Mouse (Mus musculus): ENCODE results near the gene Fbxl3. TPM values are rescaled to one million over a fixed set of nuclear protein-coding genes. Genes with fewer than 3 reads are reported as not detected.

Gene Fbxl3
- polyA plus RNA-seq, 1 experiment from 2014 or later: 35.0 TPM

DNA sequence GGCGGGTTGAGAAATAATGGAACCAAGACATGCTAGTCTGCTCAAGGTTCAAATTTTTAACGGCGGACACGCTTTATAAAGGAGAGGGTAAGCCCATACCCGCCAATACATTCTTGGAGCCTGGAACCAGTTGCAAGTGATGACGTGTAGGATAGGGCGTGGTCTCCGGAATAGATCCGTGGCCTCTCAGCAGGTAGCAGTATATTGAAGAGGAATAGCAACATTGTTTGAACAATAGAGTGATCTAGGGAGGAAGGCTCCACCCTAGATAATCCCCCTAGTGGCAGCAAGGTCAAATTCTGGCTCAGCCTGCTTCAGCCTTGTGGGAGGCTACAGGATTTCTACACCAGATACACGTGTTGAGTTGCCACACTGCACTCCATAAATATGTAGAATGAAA, 39.9 kb downstream of the Fbxl3 start:
- H3K27ac ChIP-seq (replicated peaks; ENCODE audit: low read depth, low read length): no peak overlapping the region
- H3K4me3 ChIP-seq (ENCODE audit: low read depth, low read length): no peak overlapping the region
- DNase-seq (ENCODE audit: low spot score) (no peak), ATAC-seq (ENCODE audit: low read depth) (no peak)
- no peaks in the 10 kb centered on the region for H3K9me3 ChIP-seq (ENCODE audit: control insufficient read depth, low read length)
- H3K9ac ChIP-seq (ENCODE audit: low read depth, low read length): no peak overlapping the region
- WGBS: 87% methylated on average over 10 of the region's 10 CpGs
- H3K36me3 ChIP-seq (ENCODE audit: control insufficient read depth, insufficient read depth, low read length): no peaks in the 10 kb centered on the region
- H3K4me1 ChIP-seq (ENCODE audit: control insufficient read depth, insufficient read depth, low read length): no peaks in the 10 kb centered on the region
- no peak overlapping the region for H3K4me2 ChIP-seq (ENCODE audit: low read depth, low read length)
- H3K27me3 ChIP-seq (replicated peaks; ENCODE audit: control insufficient read depth, insufficient read depth, low read length): no peaks in the 10 kb centered on the region

DNA sequence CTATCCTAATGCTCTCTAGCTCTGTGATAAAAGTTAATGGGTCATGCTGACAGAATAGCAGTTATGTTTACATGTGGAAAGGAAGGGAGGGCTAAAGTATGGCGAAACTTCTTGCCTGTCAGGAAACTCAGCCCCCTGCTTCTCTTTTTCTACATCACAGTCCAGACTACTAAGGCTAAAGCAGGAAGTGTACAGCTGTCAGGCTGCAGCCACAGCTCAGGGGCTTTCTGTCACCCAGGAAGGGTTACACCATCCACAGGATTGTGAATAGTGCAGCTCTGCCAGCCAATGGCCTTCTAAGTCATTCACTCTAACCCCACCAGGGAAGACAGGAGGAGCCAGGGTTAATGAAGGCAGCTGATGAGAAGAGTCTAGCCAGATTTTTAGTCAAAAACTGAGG, 40.4 kb downstream of the Fbxl3 start:
- no peaks in the 10 kb centered on the region for H3K4me1 ChIP-seq (ENCODE audit: control insufficient read depth, insufficient read depth, low read length)
- H3K27ac ChIP-seq (replicated peaks; ENCODE audit: low read depth, low read length): no peak overlapping the region
- no peak overlapping the region for H3K9ac ChIP-seq (ENCODE audit: low read depth, low read length)
- H3K9me3 ChIP-seq (ENCODE audit: control insufficient read depth, low read length): no peaks in the 10 kb centered on the region
- no peak for ATAC-seq (ENCODE audit: low read depth)
- H3K4me2 ChIP-seq (ENCODE audit: low read depth, low read length): no peak overlapping the region
- no peaks in the 10 kb centered on the region for H3K36me3 ChIP-seq (ENCODE audit: control insufficient read depth, insufficient read depth, low read length)
- 63% methylated on average over 1 of the region's 1 CpGs for WGBS
- no peaks in the 10 kb centered on the region for H3K27me3 ChIP-seq (replicated peaks; ENCODE audit: control insufficient read depth, insufficient read depth, low read length)
- no peak for DNase-seq (ENCODE audit: low spot score)
- H3K4me3 ChIP-seq (ENCODE audit: low read depth, low read length): no peak overlapping the region

DNA sequence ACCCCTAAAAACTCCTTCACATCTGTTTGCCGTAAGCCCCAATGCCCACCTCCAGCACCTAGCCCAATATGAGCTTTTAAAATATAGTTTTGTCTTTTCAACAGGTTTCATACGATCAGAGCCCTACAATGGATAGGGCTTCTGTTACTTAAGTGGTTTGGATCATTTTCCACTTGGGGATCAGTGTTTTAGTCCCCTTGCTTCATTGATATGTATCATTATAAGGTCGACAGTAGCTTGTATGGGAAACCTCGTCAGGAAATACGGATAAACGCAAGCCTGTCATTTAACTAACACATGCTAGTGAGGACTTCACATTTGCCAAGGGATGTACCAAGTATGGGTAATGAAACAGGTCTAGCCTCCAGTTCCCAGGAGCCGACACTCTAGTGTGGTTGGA, 42.8 kb downstream of the Fbxl3 start:
- ATAC-seq (ENCODE audit: low read depth): no peak
- Histone ChIP-seq H3K4me2 (ENCODE audit: low read depth, low read length) (no peak overlapping the region), H3K9me3 (ENCODE audit: control insufficient read depth, low read length) (no peaks in the 10 kb centered on the region), H3K4me1 (ENCODE audit: control insufficient read depth, insufficient read depth, low read length) (no peaks in the 10 kb centered on the region), H3K36me3 (ENCODE audit: control insufficient read depth, insufficient read depth, low read length) (no peaks in the 10 kb centered on the region), H3K9ac (ENCODE audit: low read depth, low read length) (no peak overlapping the region), H3K27me3 (replicated peaks; ENCODE audit: control insufficient read depth, insufficient read depth, low read length) (no peaks in the 10 kb centered on the region), H3K27ac (replicated peaks; ENCODE audit: low read depth, low read length) (no peak overlapping the region), H3K4me3 (ENCODE audit: low read depth, low read length) (no peak overlapping the region)
- no peak for DNase-seq (ENCODE audit: low spot score)
- 84% methylated on average over 7 of the region's 7 CpGs for WGBS

DNA sequence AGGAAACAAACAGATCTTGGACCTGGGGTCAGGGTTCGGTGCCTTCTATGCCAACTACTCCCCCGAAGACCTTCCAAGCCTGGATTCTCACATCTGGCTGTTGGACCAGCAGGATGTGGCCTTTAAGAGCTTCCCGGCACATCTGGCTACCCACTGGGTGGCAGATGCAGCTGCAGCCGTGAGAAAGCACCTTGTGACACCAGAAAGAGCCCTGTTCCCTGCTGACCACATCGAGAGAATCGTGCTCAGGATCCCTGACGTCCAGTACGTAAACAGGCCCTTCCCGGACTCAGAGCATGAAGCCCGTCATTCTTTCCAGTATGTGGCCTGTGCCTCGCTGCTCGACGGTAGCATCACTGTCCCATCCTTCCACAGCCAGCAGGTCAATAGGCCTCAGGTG, 44.6 kb downstream of the Fbxl3 start:
- no peaks in the 10 kb centered on the region for H3K27me3 ChIP-seq (replicated peaks; ENCODE audit: control insufficient read depth, insufficient read depth, low read length)
- no peak for DNase-seq (ENCODE audit: low spot score)
- H3K9ac ChIP-seq (ENCODE audit: low read depth, low read length): no peak overlapping the region
- no peaks in the 10 kb centered on the region for H3K4me1 ChIP-seq (ENCODE audit: control insufficient read depth, insufficient read depth, low read length)
- no peak overlapping the region for H3K27ac ChIP-seq (replicated peaks; ENCODE audit: low read depth, low read length)
- 78% methylated on average over 13 of the region's 13 CpGs for WGBS
- ATAC-seq (ENCODE audit: low read depth): no peak
- H3K4me2 ChIP-seq (ENCODE audit: low read depth, low read length): no peak overlapping the region
- no peaks in the 10 kb centered on the region for H3K36me3 ChIP-seq (ENCODE audit: control insufficient read depth, insufficient read depth, low read length)
- no peak overlapping the region for H3K4me3 ChIP-seq (ENCODE audit: low read depth, low read length)
- no peaks in the 10 kb centered on the region for H3K9me3 ChIP-seq (ENCODE audit: control insufficient read depth, low read length)

DNA sequence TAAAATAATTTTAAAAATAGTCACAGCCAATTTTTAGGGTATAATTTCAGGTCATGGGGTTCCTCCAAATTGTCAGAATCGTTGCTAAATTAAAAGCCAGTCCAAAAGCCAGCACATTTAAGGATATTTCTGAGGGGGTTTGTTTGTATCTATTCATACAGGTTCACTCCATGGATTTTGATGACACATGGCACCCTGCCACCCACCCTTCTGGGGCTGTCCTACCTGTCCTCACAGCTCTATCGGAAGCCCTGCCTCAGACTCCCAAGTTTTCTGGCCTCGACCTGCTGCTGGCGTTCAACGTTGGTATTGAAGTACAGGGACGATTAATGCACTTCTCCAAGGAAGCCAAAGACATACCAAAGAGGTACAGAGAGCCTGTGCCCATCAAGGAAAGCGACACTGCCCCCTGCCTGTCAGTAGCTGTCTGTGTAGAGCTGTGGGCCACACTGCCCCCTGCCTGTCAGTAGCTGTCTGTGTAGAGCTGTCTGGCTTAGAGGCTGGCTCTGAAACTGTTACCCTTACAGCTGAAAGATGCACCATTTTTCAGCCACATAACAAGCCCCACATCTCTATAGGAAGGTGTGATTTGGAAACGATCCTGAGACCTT, 48.1 kb downstream of the Fbxl3 start:
- Histone ChIP-seq H3K36me3 (ENCODE audit: control insufficient read depth, insufficient read depth, low read length) (no peaks in the 10 kb centered on the region), H3K27me3 (replicated peaks; ENCODE audit: control insufficient read depth, insufficient read depth, low read length) (no peaks in the 10 kb centered on the region), H3K4me3 (ENCODE audit: low read depth, low read length) (no peak overlapping the region), H3K9ac (ENCODE audit: low read depth, low read length) (no peak overlapping the region), H3K4me2 (ENCODE audit: low read depth, low read length) (no peak overlapping the region), H3K27ac (replicated peaks; ENCODE audit: low read depth, low read length) (no peak overlapping the region), H3K4me1 (ENCODE audit: control insufficient read depth, insufficient read depth, low read length) (no peaks in the 10 kb centered on the region), H3K9me3 (ENCODE audit: control insufficient read depth, low read length) (no peaks in the 10 kb centered on the region)
- DNase-seq (ENCODE audit: low spot score): peak; percentile 70
- 34% methylated on average over 8 of the region's 8 CpGs for WGBS
- peak; percentile 86 for ATAC-seq (ENCODE audit: low read depth)

DNA sequence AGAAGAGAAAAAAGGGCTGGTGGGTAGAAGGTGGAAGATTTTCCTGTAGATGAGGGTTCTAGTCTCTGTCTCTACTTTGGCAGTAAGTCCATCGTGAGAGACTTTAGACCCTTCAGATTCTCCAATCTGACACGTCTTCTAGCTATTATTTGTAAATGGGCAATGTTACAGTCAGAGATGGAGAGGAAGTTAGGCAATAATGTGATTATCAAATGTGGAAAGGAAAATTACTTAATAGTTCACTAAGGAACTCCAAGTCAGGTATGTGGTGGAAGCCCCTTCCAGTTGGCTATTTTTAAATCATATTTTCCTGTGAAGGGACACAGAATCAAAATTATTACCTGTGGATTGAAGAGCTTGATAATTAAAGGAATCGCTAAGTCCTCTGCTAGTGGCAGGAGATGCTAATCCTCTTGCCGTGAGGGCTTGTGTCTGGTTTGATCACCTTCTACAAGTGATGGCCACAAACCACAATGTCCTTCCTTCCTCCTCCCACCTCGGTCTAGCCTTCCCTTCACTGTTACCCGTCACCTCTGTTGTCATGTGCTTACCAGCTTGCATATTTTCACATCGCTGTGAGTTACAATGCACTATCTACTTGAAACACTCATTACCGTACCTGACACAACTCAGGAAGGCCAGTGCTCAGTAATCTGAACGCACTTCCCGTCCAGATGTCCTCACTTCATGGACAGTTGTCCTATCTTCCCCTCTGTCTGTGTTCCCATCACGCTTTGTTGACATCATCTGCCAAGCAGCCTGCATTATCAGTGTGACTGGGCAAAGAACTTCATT, 50.9 kb downstream of the Fbxl3 start:
- Histone ChIP-seq H3K9me3 (ENCODE audit: control insufficient read depth, low read length) (no peaks in the 10 kb centered on the region), H3K9ac (ENCODE audit: low read depth, low read length) (no peak overlapping the region), H3K4me3 (ENCODE audit: low read depth, low read length) (no peak overlapping the region), H3K36me3 (ENCODE audit: control insufficient read depth, insufficient read depth, low read length) (no peaks in the 10 kb centered on the region), H3K27me3 (replicated peaks; ENCODE audit: control insufficient read depth, insufficient read depth, low read length) (no peaks in the 10 kb centered on the region), H3K27ac (replicated peaks; ENCODE audit: low read depth, low read length) (no peak overlapping the region), H3K4me1 (ENCODE audit: control insufficient read depth, insufficient read depth, low read length) (no peaks in the 10 kb centered on the region), H3K4me2 (ENCODE audit: low read depth, low read length) (no peak overlapping the region)
- 85% methylated on average over 11 of the region's 11 CpGs for WGBS
- DNase-seq (ENCODE audit: low spot score) (no peak), ATAC-seq (ENCODE audit: low read depth) (no peak)

DNA sequence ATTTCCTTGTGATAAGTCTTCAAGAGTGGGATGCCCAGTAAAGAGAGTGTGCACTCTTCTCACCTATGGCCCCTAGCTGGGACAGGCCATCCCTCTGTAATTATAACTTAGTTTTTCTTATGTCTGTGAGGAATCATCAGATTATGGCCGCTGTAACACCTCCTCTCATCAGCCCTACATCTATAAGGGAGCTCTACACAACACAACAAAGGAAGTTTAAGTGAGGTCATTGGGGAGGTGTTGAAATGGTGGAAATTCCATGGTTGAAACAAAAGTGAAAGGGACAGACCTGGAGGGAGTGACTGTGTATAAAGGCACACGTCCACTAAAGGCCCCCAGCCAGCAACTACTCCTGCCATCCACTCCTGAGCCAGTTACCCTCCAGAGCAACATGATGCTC, 52.7 kb downstream of the Fbxl3 start, which contains the start of gene Acod1:
TSS of gene Acod1 (plus strand) at position 301 of the 400 bp plus-strand sequence.
- Histone ChIP-seq H3K36me3 (ENCODE audit: control insufficient read depth, insufficient read depth, low read length) (no peaks in the 10 kb centered on the region), H3K4me1 (ENCODE audit: control insufficient read depth, insufficient read depth, low read length) (no peaks in the 10 kb centered on the region), H3K27me3 (replicated peaks; ENCODE audit: control insufficient read depth, insufficient read depth, low read length) (no peaks in the 10 kb centered on the region), H3K4me3 (ENCODE audit: low read depth, low read length) (no peak within 1 kb of the TSS), H3K9ac (ENCODE audit: low read depth, low read length) (no peak within 1 kb of the TSS), H3K27ac (replicated peaks; ENCODE audit: low read depth, low read length) (no peak within 1 kb of the TSS), H3K4me2 (ENCODE audit: low read depth, low read length) (no peak within 1 kb of the TSS), H3K9me3 (ENCODE audit: control insufficient read depth, low read length) (no peaks in the 10 kb centered on the region)
- ATAC-seq (ENCODE audit: low read depth): no peak
- no peak for DNase-seq (ENCODE audit: low spot score)
- 81% methylated on average over 2 of the region's 2 CpGs for WGBS

DNA sequence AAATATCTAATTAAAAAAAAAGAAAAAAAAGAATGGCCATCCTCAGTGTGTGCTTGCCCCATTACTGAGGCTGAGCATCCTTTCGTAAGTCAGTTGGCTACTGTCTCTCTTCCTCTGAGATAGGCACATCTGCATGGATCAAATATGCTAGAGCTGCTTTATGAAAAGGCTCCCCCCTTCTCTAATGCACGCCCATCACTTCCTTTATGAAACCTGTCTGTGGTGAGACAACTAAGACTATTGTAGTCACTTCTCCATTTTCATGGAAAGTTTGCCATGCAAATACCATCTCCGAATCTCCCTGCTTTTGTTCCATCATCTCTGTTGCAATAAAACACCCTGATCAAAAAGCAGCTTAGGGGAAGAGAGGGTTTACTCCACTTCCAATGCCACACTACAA, 62.4 kb downstream of the Fbxl3 start:
- ATAC-seq (ENCODE audit: low read depth) (no peak), DNase-seq (ENCODE audit: low spot score) (no peak)
- WGBS: 89% methylated on average over 3 of the region's 3 CpGs
- H3K27me3 ChIP-seq (replicated peaks; ENCODE audit: control insufficient read depth, insufficient read depth, low read length): no peaks in the 10 kb centered on the region
- no peak overlapping the region for H3K27ac ChIP-seq (replicated peaks; ENCODE audit: low read depth, low read length)
- no peak overlapping the region for H3K4me3 ChIP-seq (ENCODE audit: low read depth, low read length)
- H3K4me1 ChIP-seq (ENCODE audit: control insufficient read depth, insufficient read depth, low read length): no peaks in the 10 kb centered on the region
- no peaks in the 10 kb centered on the region for H3K9me3 ChIP-seq (ENCODE audit: control insufficient read depth, low read length)
- H3K9ac ChIP-seq (ENCODE audit: low read depth, low read length): no peak overlapping the region
- no peak overlapping the region for H3K4me2 ChIP-seq (ENCODE audit: low read depth, low read length)
- H3K36me3 ChIP-seq (ENCODE audit: control insufficient read depth, insufficient read depth, low read length): no peaks in the 10 kb centered on the region

DNA sequence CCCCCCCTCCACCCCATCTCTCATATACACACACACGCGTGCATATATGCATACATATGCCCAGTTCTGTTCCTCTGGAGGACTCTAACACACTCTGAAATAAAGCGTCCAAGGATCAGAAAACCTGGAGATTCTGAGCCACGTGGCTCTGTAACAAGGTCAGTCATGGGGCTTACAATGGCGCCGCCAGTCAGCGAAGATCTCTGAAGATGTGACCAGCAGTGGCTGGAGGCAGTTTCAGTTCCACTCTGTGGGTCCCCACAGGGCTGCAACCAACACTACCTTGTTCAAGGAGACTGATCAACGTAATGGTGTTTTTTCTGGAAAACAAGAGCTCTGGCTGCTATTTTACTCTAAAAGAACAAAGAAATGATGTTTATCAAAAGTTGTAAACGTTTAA, 65.3 kb downstream of the Fbxl3 start:
- ATAC-seq (ENCODE audit: low read depth): no peak
- Histone ChIP-seq H3K4me2 (ENCODE audit: low read depth, low read length) (no peak overlapping the region), H3K27me3 (replicated peaks; ENCODE audit: control insufficient read depth, insufficient read depth, low read length) (no peaks in the 10 kb centered on the region), H3K36me3 (ENCODE audit: control insufficient read depth, insufficient read depth, low read length) (no peaks in the 10 kb centered on the region), H3K4me3 (ENCODE audit: low read depth, low read length) (no peak overlapping the region), H3K27ac (replicated peaks; ENCODE audit: low read depth, low read length) (no peak overlapping the region), H3K9me3 (ENCODE audit: control insufficient read depth, low read length) (no peaks in the 10 kb centered on the region), H3K9ac (ENCODE audit: low read depth, low read length) (no peak overlapping the region), H3K4me1 (ENCODE audit: control insufficient read depth, insufficient read depth, low read length) (no peaks in the 10 kb centered on the region)
- WGBS: 82% methylated on average over 9 of the region's 9 CpGs
- DNase-seq (ENCODE audit: low spot score): no peak
